Mouse (Mus musculus) lung, embryonic 16.5 days (tissue): Measurements from ENCODE around the gene Ucma. TPM values are rescaled to one million over a fixed set of nuclear protein-coding genes. Genes with fewer than 3 reads are reported as not detected.

Experiments
- ATAC-seq: fragments of 200-750 bp; cut with Nextera tagmentation; 2 replicates; pipeline ENCODE4 v1.8.0; 2017; ENCODE audit warnings: low read depth, mild to moderate bottlenecking, moderate library complexity
- H3K27ac ChIP-seq: fragments of 300-500 bp; sonication (generic); 2 replicates; pipeline ENCODE4 v1.5.1; 2014; ENCODE audit warnings: mild to moderate bottlenecking, control low read depth, low read length
- H3K27me3 ChIP-seq: fragments of 300-500 bp; sonication (generic); 2 replicates; pipeline ENCODE4 v1.6.1; 2014; ENCODE audit warnings: low read depth, low read length, mixed read lengths; ENCODE audit not compliant: control insufficient read depth, insufficient read depth
- H3K36me3 ChIP-seq: fragments of 300-500 bp; sonication (generic); 2 replicates; pipeline ENCODE4 v1.6.1; 2014; ENCODE audit warnings: low read length; ENCODE audit not compliant: control insufficient read depth, insufficient read depth
- H3K4me1 ChIP-seq: fragments of 300-500 bp; sonication (generic); replicated peaks from 2 replicates; pipeline ENCODE4 v1.6.1; 2014; ENCODE audit warnings: low read length, mixed read lengths; ENCODE audit not compliant: control insufficient read depth, insufficient read depth
- H3K4me2 ChIP-seq: fragments of 300-500 bp; sonication (generic); 2 replicates; pipeline ENCODE4 v1.6.1; 2014; ENCODE audit warnings: low read depth, low read length, control low read depth
- H3K4me3 ChIP-seq: fragments of 300-500 bp; sonication (generic); 2 replicates; pipeline ENCODE4 v1.5.1; 2014; ENCODE audit warnings: mild to moderate bottlenecking, low read length, control low read depth
- H3K9ac ChIP-seq: fragments of 300-500 bp; sonication (generic); 2 replicates; pipeline ENCODE4 v1.6.1; 2014; ENCODE audit warnings: low read length, control low read depth
- H3K9me3 ChIP-seq: fragments of 300-500 bp; sonication (generic); 2 replicates; pipeline ENCODE4 v1.6.1; 2016; ENCODE audit warnings: low read length; ENCODE audit not compliant: control insufficient read depth
- WGBS: fragments of 180-500 bp; shearing (Covaris S2); extraction: QIAGEN DNeasy Blood & Tissue Kit; methylation state at CpG from one replicate; pipeline ENCODE4 v1.1.7; 2014; 5-methylcytosine and 5-hydroxymethylcytosine counted together
- polyA plus RNA-seq: library from polyadenylated mRNA; unstranded; fragments of >200 nt; fragmentation: Nextera tagmentation; extraction: Ambion mirVana; gene quantifications from 2 replicates; pipeline ENCODE4 v1.2.1, GENCODE M21; 2015

Gene Ucma
- polyA plus RNA-seq, 1 experiment from 2014 or later = not detected

DNA sequence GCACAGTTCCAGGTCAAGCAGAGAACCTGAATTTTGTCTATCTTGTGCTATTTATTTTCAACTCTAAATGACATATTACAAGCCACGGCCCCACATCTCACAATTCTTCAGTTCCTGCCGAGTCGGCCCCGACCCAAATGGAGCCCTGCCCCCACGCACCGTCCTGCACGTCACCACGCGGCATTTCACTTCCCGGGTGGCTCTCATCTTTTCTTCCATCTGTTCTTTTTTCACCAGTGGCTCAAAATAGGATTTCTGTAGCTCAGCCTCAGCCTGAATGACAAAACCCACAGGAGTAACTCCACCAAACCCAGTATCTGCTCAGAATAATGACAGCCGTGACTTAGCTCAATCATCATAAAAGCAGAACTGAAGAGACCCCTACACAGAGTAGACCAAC, 17.7 kb downstream of the Ucma start:
- 87% methylated on average over 11 of the region's 11 CpGs for WGBS
- Histone ChIP-seq H3K9ac (no peak overlapping the region), H3K9me3 (no peaks in the 10 kb centered on the region), H3K36me3 (peaks cover 35% of the 10 kb centered on the region), H3K4me3 (no peak overlapping the region), H3K4me2 (no peak overlapping the region), H3K27me3 (no peaks in the 10 kb centered on the region), H3K4me1 (no peaks in the 10 kb centered on the region), H3K27ac (no peak overlapping the region)
- ATAC-seq = no peak

DNA sequence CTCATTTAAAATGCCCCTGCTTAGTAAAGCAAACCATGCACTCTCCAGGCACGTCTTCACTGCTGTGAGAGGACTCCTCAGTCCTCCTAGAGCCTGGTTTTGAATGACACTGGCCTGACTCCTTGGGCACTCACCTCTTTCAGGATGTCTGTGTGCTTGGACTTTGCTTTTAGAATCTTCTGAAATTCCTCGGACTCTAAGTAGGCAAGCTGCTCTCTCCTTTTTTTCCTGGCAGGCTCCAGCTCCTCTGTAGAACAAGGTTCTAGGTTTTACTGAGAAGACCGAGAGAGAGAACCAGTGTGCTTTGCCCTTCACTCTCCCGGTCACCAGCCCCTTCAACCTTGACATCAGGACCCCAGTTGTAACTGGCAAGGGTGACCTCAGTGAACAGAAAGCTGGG, 18.5 kb downstream of the Ucma start:
- Histone ChIP-seq H3K9me3 (no peaks in the 10 kb centered on the region), H3K4me1 (no peaks in the 10 kb centered on the region), H3K36me3 (peaks cover 35% of the 10 kb centered on the region), H3K9ac (no peak overlapping the region), H3K27ac (no peak overlapping the region), H3K4me2 (no peak overlapping the region), H3K27me3 (no peaks in the 10 kb centered on the region), H3K4me3 (no peak overlapping the region)
- ATAC-seq = no peak
- WGBS = 84% methylated on average over 4 of the region's 4 CpGs

DNA sequence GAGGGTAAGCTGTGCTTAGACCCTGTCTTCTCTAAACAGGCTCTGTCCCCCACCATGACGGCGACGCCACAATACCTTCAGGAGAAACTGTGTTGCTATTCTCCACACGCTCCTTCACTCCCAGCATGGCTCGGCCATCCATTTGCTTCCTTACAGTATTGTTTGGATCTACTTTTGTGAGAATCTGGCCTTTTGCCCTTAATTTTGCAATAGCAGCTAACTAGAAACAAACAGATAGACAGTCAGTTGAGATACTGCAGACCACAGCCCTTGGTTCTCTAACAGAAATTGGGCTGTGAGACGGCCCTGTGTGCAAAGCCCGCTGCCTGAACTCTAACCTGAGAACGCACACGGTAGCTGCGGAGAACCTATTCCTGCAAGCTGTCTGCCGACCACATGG, 19.7 kb downstream of the Ucma start:
- ATAC-seq = no peak
- Histone ChIP-seq H3K4me2 (no peak overlapping the region), H3K4me1 (no peaks in the 10 kb centered on the region), H3K36me3 (peaks cover 36% of the 10 kb centered on the region), H3K4me3 (no peak overlapping the region), H3K27ac (no peak overlapping the region), H3K9me3 (no peaks in the 10 kb centered on the region), H3K9ac (no peak overlapping the region), H3K27me3 (no peaks in the 10 kb centered on the region)
- WGBS = 77% methylated on average over 11 of the region's 11 CpGs

DNA sequence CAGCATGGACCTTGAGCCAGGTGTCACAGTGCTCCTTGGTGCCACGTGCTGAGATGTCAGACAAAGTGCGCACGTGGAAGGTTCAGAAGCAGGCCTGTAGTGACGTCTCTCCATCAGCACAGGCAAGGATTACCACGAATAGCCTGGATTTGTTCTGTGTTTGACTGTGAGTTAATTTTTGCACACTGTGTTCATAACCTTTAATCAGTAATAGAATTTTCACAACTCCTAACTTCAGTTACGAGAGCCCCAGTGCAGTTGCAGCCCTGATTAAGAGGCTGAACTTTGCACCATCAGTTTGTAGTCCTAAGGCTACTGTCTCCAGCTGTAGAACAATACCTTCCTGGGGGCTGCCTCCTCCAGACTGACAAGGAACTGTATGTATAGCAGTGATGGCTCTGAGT, 20.5 kb downstream of the Ucma start:
- no peak overlapping the region for H3K4me3 ChIP-seq
- 93% methylated on average over 6 of the region's 6 CpGs for WGBS
- peaks cover 31% of the 10 kb centered on the region for H3K36me3 ChIP-seq
- no peaks in the 10 kb centered on the region for H3K4me1 ChIP-seq
- H3K9me3 ChIP-seq = no peaks in the 10 kb centered on the region
- no peak for ATAC-seq
- H3K27ac ChIP-seq = no peak overlapping the region
- no peak overlapping the region for H3K9ac ChIP-seq
- no peak overlapping the region for H3K4me2 ChIP-seq
- no peaks in the 10 kb centered on the region for H3K27me3 ChIP-seq

DNA sequence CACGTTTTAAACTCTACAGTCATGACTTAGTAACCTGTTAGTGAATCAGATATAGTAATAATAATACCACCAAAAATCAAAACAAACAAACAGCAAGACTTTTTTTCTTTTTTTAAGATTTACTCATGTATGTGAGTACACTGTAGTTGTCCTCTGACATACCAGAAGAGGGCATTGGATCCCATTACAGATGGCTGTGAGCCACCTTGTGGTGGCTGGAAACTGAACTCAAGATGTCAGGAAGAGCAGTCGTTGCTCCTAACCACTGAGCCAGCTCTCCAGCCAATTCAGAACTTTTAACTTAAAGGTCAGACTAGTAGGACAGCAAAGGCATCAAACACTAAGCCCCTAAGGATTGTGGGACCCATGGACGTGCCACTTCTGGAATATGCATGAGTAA, 23.0 kb downstream of the Ucma start:
- no peaks in the 10 kb centered on the region for H3K9me3 ChIP-seq
- no peaks in the 10 kb centered on the region for H3K27me3 ChIP-seq
- no peak overlapping the region for H3K4me3 ChIP-seq
- no peak overlapping the region for H3K27ac ChIP-seq
- no peak overlapping the region for H3K9ac ChIP-seq
- H3K4me2 ChIP-seq = no peak overlapping the region
- H3K4me1 ChIP-seq = no peaks in the 10 kb centered on the region
- 69% methylated on average over 3 of the region's 3 CpGs for WGBS
- no peak for ATAC-seq
- peaks cover 27% of the 10 kb centered on the region for H3K36me3 ChIP-seq

DNA sequence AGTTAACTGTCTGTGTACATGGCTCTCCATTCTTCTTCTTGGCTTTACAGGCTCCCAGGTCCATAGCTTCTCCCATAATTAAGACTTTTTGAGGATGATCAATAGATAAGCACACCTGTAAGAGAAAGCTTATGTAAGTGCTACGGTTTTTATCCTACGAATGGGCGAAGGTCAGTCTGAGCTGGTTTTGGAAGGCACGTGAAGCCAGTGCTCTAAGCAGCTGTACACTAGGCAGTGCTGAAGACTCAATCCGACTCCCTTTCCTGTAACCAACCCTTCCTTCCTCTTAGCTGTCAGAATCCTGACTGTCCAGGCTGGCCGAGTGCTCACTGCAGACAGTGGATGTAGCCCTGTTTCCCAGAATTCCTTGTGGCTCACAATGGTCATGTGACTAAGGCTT, 25.3 kb downstream of the Ucma start:
- 90% methylated on average over 6 of the region's 6 CpGs for WGBS
- ATAC-seq = no peak
- Histone ChIP-seq H3K4me2 (no peak overlapping the region), H3K27ac (no peak overlapping the region), H3K36me3 (peaks cover 29% of the 10 kb centered on the region), H3K4me3 (no peak overlapping the region), H3K4me1 (no peaks in the 10 kb centered on the region), H3K9ac (no peak overlapping the region), H3K27me3 (no peaks in the 10 kb centered on the region), H3K9me3 (no peaks in the 10 kb centered on the region)

DNA sequence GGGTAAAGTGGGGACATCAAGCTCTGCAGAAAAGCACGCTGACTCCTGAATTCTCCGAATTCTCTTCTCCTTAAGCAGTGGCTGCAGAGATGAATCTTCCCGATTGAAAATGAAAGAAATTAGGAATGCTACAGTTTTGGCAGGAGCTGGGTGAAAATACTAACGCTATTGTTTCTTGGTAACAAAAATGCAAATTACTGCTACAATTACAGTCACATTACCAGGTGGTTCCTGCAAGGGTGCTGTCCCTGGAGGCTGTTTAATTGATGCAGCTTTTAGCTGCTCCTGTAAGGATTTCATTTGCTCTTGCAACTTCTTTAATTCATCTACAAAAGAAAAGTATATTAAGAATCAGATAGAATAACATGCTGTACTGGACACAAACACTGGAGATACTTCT, 31.2 kb downstream of the Ucma start:
- Histone ChIP-seq H3K36me3 (peaks cover 37% of the 10 kb centered on the region), H3K9me3 (no peaks in the 10 kb centered on the region), H3K4me3 (no peak overlapping the region), H3K4me1 (peaks cover 8% of the 10 kb centered on the region), H3K4me2 (no peak overlapping the region), H3K27ac (no peak overlapping the region), H3K9ac (no peak overlapping the region), H3K27me3 (no peaks in the 10 kb centered on the region)
- WGBS = 93% methylated on average over 4 of the region's 4 CpGs
- no peak for ATAC-seq

DNA sequence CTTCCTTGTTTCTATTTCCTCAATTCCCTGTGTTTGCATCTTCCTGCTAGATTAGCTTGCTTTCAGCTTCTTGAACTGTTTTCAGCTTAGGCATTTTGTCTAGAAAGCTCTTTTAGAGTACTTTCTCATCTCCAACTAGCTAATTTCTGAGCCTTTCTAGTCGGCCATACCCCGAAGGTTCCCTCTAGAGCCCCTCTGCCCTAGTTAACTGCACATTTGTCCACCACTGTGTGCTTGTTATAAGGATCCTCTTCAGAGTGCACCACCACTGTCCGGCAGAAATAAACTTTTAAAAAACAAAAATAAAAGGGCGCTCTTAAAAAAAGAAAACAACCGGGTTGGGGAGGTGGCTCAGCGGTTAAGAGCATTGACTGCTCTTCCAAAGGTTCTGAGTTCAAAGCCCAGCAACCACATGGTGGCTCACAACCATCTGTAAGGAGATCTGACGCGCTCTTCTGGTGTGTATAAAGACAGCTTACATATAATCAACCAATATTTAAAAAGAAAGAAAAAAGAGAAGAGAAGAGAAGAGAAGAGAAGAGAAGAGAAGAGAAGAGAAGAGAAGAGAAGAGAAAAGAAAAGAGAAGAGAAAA, 36.1 kb downstream of the Ucma start:
- Histone ChIP-seq H3K4me3 (peak overlapping the region; percentile 95), H3K4me1 (peaks cover 8% of the 10 kb centered on the region), H3K9me3 (no peaks in the 10 kb centered on the region), H3K27me3 (no peaks in the 10 kb centered on the region), H3K4me2 (peak overlapping the region; percentile 68), H3K27ac (no peak overlapping the region), H3K9ac (peak overlapping the region; percentile 77), H3K36me3 (peaks cover 15% of the 10 kb centered on the region)
- 7% methylated on average over 8 of the region's 8 CpGs for WGBS
- no peak for ATAC-seq

DNA sequence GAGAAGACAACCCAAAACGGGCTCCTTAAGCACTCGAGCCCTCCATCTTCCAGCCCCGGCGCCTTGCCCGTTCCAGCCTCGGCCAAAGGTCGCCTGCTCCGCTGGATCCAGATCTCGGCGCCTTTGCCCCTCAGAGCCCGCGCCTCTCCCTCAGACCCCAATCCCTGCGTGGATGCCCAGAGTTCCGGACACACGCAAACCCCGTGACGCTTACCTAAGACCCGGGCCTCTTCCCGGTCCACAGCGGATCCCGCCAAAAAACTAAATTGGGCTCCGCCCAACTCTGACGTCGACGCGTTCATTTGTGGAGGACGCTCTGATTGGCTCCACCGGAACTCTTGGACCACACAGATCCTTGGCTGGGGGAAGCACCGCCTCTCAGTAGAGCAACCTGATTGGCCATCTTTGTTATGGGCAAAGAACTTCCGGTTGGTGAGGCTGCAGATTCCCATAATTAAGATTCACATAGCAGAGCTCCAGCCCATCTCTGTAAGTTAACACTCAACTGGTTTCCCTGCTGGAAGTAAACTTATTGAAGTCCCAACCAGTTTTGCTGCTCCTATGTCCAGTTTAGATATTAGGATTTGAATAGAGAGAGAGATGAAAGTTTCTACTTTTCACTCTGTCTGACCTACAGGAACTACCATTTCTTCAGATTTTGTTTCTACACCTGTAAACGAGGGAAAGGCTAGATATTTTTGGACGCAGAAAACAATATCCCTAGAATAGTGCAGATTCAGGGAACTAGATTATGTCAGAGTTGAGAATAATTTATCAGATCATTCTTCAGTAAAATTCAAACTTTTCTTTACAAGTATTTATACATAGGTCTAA, 36.8 kb downstream of the Ucma start, which contains the start of gene Mcm10:
Gene Mcm10, minus strand, starts transcription at position 301 of the 834 bp plus-strand sequence.
- Histone ChIP-seq H3K4me3 (peak within 1 kb of the TSS; percentile 95), H3K9ac (peak within 1 kb of the TSS; percentile 77), H3K4me1 (peaks cover 8% of the 10 kb centered on the region), H3K9me3 (no peaks in the 10 kb centered on the region), H3K27ac (peak within 1 kb of the TSS; percentile 65), H3K36me3 (peaks cover 9% of the 10 kb centered on the region), H3K4me2 (peak within 1 kb of the TSS; percentile 68), H3K27me3 (no peaks in the 10 kb centered on the region)
- peak; percentile 100 for ATAC-seq
- 2% methylated on average over 32 of the region's 32 CpGs for WGBS
